In genomic region chr9:14578960-14579359, GRCm38 (mm10) we compare ENCODE assay signal across 17 mouse cellular contexts.
"Had no signal": no experiment of that assay in that cellular context is flagged by ENCODE, and none has a peak within 500 bp of the region (broad histone marks: within the 10 kb centered on the region; RNA-seq: fewer than 3 reads in every experiment).

No protein-coding gene starts in this region.

- DNase-seq: kidney, postnatal 36 days; layer of hippocampus, adult 9-11 months; liver; liver, embryonic 13.5 days; liver, postnatal 0 days; lung, postnatal 14 days; right cerebral cortex, adult 18-20 months; right cerebral cortex, postnatal 25 days; thymus, postnatal 36 days had no signal

- H3K27ac ChIP-seq: kidney, postnatal 0 days; limb, embryonic 12.5 days; liver, embryonic 13.5 days; lung, embryonic 15.5 days; macrophage; midbrain, embryonic 12.5 days; neural tube, embryonic 15.5 days had no signal

- H3K36me3 ChIP-seq: liver, embryonic 13.5 days had no signal

- H3K9me3 ChIP-seq: limb, embryonic 12.5 days; liver, embryonic 13.5 days; lung, embryonic 15.5 days; megakaryocyte, embryonic 14.5 days; midbrain, embryonic 12.5 days; neural tube, embryonic 15.5 days had no signal

- H3K4me3 ChIP-seq: limb, embryonic 12.5 days; liver, embryonic 13.5 days; lung, embryonic 15.5 days; megakaryocyte, embryonic 14.5 days; midbrain, embryonic 12.5 days; myocyte; neural tube, embryonic 15.5 days had no signal

- H3K4me1 ChIP-seq: liver, embryonic 13.5 days; midbrain, embryonic 12.5 days had no signal

- ATAC-seq: liver, postnatal 0 days had no signal

- H3K4me2 ChIP-seq: limb, embryonic 12.5 days; liver, embryonic 13.5 days; lung, embryonic 15.5 days; midbrain, embryonic 12.5 days; neural tube, embryonic 15.5 days had no signal

- H3K9ac ChIP-seq: limb, embryonic 12.5 days; liver, embryonic 13.5 days; liver, postnatal 0 days; lung, embryonic 15.5 days; midbrain, embryonic 12.5 days; neural tube, embryonic 15.5 days had no signal

- H3K27me3 ChIP-seq: limb, embryonic 12.5 days; liver, embryonic 13.5 days; lung, embryonic 15.5 days; midbrain, embryonic 12.5 days; neural tube, embryonic 15.5 days had no signal
